Mouse (Mus musculus) layer of hippocampus, adult 9-10 months (tissue): Measurements from ENCODE around the gene Slc51b.

Experiments
- DNase-seq: peaks from one replicate; pipeline ENCODE4 v3.0.0; 2022; ENCODE audit warnings: low spot score

Gene Slc51b

GRCm38 (mm10) chr9:65372449-65372848 is 50.3 kb downstream of the Slc51b start:
- peak; percentile 16 for DNase-seq

GRCm38 (mm10) chr9:65371756-65372155 is 51.0 kb downstream of the Slc51b start:
- DNase-seq: no peak

GRCm38 (mm10) chr9:65365721-65366120 is 57.0 kb downstream of the Slc51b start:
- no peak for DNase-seq

- no peak for DNase-seq
Observed at GRCm38 (mm10) chr9:65363684-65364083, 59.1 kb downstream of the Slc51b start.
